Mouse (Mus musculus) layer of hippocampus, adult 9-10 months (tissue): ENCODE results near the gene Ccdc89.
A peak's percentile ranks its signal among the peaks of the same experiment; 100 is the strongest.

Source experiments
- DNase-seq: peaks from one replicate; pipeline ENCODE4 v3.0.0; 2022; ENCODE audit warnings: low spot score

Gene Ccdc89

GRCm38 (mm10) chr7:90473511-90473910 lies 47.1 kb downstream of the Ccdc89 start:
- DNase-seq: no peak

- peak; percentile 95 for DNase-seq
Measured at GRCm38 (mm10) chr7:90475793-90476312, 49.5 kb downstream of the Ccdc89 start, which contains the start of gene Tmem126b. Gene Tmem126b (minus strand): TSS chr7:90476001.

GRCm38 (mm10) chr7:90476313-90477245 lies 50.2 kb downstream of the Ccdc89 start, which contains the start of gene Dlg2:
Gene Dlg2 (plus strand): TSS chr7:90476672.
- no peak for DNase-seq
